Mouse (Mus musculus) frontal cortex, postnatal 36 days (tissue): ENCODE measurements around the gene Tmem273.

Source experiments
- DNase-seq, 2 experiments: peaks; one replicate each; pipeline ENCODE4 v3.0.0; 2022; ENCODE audit warnings: low spot score in 2 of 2

Tmem273 gene

GRCm38 (mm10) chr14:32812429-32812828 lies 26.7 kb downstream of the Tmem273 start:
- no peak for DNase-seq

DNA sequence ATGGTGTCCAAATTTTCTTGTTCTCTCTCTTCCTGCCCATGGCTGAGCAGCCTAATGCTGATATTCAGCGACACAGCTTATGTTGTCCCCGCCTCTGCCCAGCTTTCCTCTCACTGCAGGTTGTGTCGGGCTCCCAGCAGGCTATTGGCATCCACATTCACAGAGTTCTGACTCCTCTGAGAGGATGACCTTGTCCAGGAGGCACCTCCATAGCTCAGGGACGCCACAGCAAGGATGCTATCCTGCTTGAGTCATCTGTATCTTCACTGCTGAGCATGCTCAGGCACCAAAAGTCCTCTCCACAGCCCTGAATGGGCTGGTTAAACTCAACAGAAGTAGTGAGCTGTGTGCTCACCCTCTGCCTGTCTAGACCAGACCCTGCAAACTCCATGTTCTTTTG lies 29.2 kb downstream of the Tmem273 start:
- DNase-seq: no peak

DNA sequence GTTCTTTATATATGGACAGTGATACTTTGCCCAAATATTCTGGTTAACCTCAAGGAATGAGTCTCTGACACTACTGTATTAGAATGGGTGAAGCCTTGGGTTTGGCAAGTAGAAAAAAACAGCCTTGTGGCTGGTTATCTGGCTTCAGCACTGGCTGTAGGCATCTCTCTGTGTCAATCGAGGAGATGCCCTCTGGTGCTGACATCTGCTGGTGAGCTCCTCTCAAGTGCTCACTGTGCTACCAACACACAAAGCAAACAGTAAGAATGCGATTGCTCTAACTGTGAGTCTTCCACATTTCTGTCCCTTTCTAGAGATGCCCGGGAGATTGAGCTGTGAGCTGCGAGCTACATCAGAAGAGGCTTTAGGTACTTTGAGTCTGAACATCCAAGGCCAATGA lies 30.8 kb downstream of the Tmem273 start:
- DNase-seq: no peak

- no peak for DNase-seq
Observed at GRCm38 (mm10) chr14:32817258-32817657, 31.5 kb downstream of the Tmem273 start.

GRCm38 (mm10) chr14:32819297-32819696 lies 33.5 kb downstream of the Tmem273 start:
- no peak for DNase-seq

DNA sequence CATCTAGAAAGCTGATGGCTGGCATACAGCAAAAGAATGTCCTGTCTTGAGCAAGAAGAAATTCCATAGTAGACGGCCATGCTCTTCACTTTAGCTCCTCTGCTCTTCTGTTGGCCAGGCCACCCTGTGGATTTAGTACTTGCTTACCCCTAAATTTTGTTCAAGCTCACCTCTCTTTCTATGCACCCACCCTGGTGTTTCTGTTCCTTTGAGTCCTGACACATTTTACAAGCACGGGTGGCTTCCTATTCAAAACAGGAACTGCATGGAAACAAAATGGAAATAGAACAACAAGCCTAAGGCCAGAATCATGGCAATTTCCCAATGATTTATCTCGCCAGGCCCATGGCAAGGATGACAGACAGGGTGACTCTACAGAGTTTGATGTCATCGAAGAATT lies 37.0 kb downstream of the Tmem273 start:
- no peak for DNase-seq

GRCm38 (mm10) chr14:32823861-32824260 lies 38.1 kb downstream of the Tmem273 start:
- DNase-seq: no peak

GRCm38 (mm10) chr14:32824267-32825150 lies 38.7 kb downstream of the Tmem273 start:
- DNase-seq: no peak

GRCm38 (mm10) chr14:32825426-32826032 lies 39.8 kb downstream of the Tmem273 start:
- DNase-seq: no peak

GRCm38 (mm10) chr14:32827165-32827564 lies 41.4 kb downstream of the Tmem273 start:
- DNase-seq: no peak

GRCm38 (mm10) chr14:32827994-32828650 lies 42.4 kb downstream of the Tmem273 start:
- peak; percentile 20 to 28 for DNase-seq

DNA sequence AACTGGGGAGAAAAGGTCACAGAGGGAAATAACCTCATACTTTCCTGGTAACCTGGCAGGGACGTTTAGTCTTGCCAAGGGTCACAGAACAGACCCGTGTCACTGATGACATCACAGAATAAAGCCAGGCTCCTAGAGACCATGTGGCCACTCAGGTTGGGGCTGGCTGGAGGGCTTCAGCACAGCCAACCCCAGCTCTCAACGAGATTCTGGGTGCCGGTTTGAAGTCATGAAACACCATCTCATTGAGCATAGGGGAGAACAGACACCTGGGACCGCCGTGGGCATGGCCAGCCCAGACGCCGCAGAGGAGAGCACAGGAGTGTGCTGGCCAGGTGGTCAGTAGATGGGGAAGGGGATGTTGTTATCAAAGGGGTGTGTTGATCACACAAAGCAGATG lies 48.1 kb downstream of the Tmem273 start, which contains the start of gene Fam170b:
TSS of gene Fam170b (plus strand) at position 116 of the 400 bp plus-strand sequence.
- DNase-seq: no peak

DNA sequence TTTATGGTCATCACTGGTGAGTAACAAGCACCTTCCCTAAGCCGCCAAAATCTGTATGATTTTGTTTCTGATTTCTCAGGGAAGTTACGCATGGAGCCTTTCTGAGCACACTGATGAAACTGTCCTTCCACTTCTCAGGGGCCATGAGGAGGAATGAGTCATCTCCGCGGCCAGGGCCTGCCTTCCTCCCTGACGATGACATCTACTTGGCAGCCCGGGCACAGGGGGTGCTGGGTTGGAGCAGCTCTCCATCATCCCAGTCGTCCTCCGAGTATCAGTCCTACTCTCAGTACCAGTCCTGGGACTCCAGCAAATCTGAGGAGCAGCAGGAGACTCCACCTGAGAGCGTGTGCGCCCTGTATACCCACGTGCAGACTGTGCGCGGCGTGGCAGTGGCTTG lies 49.4 kb downstream of the Tmem273 start:
- no peak for DNase-seq

DNA sequence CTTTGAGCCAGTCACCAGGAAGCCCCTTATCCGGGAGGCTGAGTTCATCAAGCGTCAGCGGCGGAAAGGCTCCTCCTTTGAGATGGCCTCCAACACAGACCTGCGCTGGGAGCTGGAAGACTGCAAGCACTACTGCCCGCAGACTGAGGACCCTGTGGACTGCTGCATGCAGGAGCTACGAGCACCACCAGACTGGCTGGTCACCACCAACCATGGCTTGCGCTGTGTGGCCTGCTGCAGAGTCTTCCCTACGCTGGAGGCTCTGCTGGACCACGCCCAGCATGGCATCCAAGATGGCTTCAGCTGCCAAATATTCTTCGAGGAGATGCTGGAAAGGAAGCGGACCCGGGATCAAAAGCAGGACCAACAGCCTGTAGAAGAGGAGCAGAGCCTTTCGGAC lies 49.8 kb downstream of the Tmem273 start:
- DNase-seq: no peak

GRCm38 (mm10) chr14:32836191-32836590 lies 50.4 kb downstream of the Tmem273 start:
- no peak for DNase-seq

DNA sequence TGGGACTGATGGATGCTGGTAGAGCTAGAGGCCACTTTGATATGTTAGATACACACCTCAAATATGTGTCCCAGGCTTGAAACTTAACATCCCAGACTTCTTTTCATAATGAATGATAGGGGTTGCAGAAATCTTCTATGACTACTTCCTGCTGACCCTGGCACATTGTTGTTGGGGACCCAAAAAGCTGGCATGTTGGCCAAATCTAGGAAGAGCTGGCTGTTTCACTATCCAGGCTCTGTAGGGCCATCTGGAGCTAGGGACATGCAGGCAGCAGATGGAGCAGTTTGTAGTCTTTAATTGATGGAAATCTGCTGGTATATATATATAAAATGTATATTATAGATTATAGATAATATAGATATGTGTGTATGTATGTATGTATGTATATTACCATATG lies 56.3 kb downstream of the Tmem273 start:
- DNase-seq: no peak

GRCm38 (mm10) chr14:32854059-32854458 lies 68.3 kb downstream of the Tmem273 start:
- DNase-seq: no peak

- no peak for DNase-seq
Observed at GRCm38 (mm10) chr14:32856246-32856645, 70.5 kb downstream of the Tmem273 start.

DNA sequence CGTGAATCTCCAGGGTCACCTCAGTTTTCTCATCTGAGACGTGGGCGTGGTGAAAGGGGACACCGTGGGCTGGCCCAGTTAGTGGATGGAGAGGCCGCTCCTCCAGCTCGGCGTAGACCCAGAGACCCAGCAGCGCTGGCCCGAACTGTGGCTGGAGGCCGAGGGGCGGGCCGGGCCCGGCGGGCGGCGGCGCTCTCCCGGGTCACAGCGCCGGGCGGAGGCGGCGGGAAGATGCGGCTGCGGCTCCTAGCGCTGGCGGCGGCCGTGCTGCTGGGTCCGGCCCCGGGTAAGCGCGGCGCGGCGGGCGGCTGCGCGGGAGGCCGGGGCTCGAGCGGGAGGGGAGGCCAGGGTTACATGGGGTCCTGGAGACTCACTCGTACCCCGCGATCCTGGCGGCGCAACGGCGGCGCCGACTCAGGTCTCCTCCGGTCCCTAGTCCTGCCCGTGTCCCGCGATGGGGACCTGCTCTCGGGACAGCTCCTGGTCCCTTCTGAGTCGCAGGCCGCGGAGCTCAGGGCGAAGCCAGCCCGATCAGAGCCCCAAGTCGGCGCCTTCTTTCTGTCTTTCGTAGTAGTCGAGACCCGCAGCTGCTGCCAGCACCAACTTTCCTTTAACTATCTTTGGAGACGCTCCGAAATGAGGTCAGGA lies 71.0 kb downstream of the Tmem273 start, which contains the start of gene Vstm4:
TSS of gene Vstm4 (plus strand) at position 76 of the 648 bp plus-strand sequence.
- DNase-seq: peak; percentile 17 to 28

- no peak for DNase-seq
Observed at GRCm38 (mm10) chr14:32858361-32858760, 72.6 kb downstream of the Tmem273 start.

- DNase-seq: no peak
Observed at GRCm38 (mm10) chr14:32858941-32859510, 73.3 kb downstream of the Tmem273 start.
